Mouse (Mus musculus) right cerebral cortex, postnatal 25 days (tissue): ENCODE data around the gene Pex19.

Experiments used
- DNase-seq: peaks from one replicate; pipeline ENCODE4 v3.0.0; 2022

Gene Pex19

DNA sequence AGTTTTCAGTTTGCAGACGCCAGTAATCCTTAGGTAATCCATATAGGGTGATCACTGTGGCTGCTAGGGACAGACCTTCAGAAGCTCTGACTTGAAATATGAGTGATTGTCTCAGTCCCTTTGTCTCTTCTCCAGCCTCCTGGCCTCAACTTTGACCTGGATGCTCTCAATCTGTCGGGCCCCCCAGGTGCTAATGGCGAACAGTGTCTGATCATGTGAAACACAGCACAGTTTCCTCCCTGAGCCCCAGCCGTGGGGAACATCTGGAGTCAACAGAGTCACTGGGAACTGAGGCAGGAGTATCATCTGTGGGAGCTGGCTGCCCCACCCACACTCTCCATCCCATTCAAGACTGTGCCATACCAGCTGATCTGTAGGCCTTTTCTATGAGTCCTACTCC, 7.5 kb downstream of the Pex19 start:
- DNase-seq, result no peak

DNA sequence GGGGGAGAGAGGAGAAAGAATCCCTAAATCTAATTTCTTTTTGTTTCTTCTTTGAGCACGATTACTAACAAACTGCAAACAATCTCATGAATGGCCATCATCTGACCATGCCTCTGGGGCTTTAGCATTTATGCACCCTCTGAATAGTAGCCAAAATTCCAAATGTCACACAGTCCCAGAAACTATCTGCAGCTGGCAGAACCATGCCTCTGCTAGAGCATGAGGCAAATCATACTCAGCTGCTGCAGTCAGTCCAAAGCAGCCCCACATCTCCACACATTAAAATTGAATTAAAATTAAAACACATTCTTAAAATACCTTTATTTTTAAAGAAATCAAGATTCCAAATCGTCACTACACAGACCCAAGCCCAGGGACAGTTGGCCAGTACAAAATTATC, 13.6 kb downstream of the Pex19 start:
- no peak for DNase-seq

DNA sequence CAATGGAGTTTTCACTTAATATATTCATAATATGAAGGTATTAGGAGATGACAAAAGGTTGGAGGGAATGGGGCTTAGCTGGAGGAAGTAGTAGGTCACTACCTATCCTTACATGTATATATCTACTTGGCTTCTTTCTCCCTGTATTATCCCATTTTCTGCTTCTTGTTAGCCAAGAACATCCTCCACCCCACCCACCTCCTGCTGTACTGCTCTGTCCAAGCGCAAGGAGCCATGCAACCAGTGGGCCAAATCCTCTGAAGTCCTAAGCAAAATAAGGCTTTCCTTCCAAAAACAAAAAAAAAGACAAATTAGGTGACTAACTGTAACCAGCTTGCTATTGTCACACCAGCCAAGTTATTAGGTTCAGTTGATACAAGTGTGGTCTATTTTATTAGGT, 14.3 kb downstream of the Pex19 start:
- no peak for DNase-seq

DNA sequence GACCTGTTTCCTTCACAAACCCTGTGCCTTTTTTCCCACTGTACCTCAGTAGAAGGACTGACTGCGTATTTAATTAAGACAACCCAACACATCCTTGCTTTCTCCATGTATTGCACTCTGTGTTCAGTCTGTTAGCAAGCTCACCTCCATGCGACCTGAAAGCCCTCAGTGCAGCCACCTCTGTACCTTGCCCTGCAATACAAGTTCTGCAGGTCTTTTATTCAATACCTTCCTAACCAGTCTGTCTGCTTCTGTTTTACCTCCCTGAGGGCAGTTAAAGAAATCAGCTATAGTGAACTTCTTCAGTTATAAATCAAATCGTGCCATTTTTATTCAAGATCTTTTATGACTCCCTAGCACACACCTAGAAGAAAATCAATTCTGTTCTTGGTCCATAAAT, 15.0 kb downstream of the Pex19 start:
- no peak for DNase-seq

DNA sequence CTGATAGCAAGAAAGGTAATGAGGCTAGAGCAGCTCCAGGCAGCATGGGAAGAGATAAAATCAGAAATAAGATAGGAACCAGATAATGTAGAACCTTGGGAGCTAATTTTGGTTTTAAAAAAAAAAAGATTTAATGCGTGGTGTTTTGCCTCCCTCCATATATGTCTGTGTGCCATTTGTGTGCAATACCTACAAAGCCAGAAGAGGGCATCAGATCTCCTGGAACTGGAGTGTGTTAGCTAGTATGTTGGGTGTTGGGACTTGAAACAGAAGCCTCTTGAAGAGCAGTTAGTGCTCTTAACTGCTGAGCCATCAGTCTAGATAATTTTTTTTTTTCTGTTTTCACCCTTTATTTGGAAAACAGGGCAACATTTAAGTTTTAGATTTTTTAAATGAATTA, 17.0 kb downstream of the Pex19 start:
- DNase-seq, result peak; percentile 31

DNA sequence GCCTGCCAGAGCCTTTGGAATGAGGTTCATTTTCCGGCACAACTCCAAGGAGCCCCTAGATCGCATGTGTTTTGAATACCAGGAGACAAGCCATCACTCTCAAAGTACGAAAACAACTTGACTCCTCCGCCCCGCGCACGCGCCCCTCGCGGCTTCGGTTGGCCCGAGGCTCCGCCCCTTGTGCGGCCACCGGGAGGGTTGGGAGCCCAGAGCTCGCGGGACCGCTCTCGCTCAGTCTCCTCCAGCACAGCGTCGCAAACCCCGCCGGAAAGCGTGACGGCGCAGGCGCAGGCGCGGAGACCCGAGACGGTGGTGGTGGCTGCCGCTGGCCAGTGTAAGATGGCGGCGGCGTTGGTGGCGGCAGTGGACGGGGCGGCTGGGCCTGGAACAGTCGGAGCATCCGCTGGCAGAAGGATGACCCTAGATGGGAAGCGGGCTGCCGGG, 21.3 kb downstream of the Pex19 start, which contains the start of gene Dcaf8:
Dcaf8 (plus strand) TSS at position 250 of the 444 bp plus-strand sequence.
- peak; percentile 96 for DNase-seq

DNA sequence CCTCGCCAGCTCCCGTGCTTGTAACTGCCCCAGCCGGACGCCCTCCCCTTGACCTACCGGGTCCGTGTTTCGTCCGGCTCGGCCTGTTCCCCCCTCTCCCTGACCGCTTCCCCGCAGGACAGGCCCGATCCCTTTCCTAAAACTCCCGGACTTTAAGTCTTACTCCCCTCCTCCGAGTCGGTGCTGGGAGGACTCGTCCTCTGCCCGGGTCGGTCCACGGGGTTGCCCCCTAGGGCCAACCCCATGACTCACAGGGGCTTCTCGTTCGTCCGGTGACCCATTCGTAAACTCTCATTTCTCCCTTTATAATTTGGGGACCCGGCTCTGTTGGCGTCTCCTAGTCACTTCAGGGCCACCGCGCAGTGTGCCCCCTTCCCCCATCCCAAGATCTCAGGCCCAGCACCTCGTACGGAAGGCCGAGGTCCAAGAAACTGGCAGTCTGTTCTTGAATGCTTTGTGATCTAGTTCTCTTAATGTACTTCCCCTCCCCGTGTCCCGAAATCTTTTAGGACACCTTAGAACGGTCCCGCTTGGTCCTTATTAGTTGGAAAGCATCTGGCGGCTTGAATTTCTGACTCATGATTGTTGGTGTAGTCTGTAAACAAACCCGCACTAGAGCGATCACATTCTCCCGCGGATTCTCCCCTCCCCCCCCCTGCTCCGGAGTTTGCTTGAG, 21.9 kb downstream of the Pex19 start:
- DNase-seq, result peak; percentile 18

DNA sequence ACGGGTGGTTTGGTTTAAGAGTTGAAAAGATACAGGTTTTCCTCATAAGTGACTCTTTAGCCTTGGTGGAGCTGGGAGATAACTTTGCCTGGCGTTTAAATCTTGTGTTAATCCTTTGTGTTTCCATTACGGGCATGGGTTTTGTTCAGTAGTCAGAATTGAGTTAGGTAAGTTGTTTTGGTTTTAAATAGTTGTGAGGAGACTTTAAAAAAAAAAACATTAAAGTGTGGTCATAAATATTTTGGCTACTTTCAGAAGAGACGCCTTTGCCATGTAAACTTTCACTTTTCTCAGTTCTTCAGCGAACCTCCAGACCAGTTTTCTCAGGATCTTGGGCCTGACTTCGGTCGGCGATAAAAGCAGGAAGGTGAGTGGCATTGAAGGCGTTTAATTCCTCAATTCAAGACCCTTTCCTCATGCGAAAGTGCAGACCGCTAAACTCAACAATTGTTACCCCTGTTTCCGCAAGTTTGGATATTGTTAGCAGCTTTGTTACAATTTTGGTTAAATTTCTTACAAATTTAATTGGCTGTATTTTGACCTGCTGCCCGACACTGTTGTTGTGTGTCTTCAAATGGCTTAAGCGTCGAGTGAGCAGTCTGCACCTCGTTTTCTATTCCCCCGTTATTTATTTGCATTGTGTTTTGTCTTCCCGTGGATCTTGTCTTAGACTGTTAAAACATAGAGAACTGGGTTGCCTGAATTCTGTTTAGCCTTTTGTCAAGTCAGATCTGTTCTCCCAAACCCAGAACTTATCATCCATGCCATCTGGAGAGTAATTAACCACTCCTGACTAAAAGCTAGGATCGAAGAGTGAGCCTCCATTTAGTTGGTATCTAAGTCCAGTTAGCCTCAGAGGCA, 22.6 kb downstream of the Pex19 start:
- DNase-seq, result no peak

DNA sequence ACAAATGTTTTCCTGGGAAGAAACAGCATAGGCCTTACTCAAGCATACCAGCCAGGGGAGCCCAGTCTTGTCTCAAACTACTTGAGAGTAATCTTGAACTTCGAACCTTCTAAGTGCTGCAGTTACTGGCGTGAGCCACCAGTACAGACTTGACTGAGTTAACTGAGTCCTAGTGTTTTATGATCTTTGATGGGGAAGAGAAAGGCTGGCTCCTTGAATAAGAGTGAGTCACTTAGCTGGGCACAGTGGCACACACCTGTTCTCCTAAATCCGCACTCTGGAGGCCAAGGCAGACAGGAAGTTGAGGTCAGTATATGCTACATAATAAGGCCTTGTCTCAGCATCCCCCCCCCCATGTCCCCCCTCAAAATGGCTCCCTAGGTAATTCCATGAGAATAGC, 28.0 kb downstream of the Pex19 start:
- no peak for DNase-seq

DNA sequence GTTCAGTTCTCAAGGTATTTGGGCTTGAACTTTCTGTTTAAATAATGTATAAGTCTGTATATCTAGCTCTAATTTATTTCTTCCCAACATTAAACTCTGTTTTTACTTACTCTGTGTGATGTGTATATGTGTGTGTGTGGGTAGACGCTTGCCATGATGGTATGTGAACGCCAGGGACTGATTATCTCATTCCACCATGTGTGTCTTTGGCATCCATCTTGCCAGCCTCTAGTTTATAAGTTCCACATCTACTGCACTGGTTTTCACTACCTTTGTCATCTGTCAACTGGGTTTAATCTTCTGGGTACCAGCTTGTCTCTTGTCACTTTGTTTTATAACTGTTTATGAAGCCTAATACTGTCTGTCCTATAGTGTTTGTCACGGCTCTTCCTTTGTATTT, 29.0 kb downstream of the Pex19 start:
- DNase-seq, result no peak

DNA sequence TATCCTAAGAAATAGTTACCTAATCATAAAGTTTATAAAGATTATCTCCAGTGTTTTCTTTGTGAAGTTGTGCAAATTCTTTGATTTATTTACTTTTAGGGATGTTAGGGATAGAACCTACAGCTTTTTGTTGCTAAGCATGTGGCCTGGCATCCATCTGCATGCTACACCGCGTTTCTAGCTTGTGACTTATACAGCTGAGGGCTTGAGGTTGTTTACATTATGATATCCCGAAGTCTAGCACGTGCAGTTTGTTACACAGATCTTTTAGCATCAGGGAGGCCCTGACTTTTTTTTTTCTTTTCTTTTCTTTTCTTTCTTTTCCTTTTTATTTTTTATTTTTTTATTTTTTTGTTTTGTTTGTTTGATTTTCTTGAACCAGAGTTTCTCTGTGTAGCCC, 33.4 kb downstream of the Pex19 start:
- DNase-seq, result no peak

DNA sequence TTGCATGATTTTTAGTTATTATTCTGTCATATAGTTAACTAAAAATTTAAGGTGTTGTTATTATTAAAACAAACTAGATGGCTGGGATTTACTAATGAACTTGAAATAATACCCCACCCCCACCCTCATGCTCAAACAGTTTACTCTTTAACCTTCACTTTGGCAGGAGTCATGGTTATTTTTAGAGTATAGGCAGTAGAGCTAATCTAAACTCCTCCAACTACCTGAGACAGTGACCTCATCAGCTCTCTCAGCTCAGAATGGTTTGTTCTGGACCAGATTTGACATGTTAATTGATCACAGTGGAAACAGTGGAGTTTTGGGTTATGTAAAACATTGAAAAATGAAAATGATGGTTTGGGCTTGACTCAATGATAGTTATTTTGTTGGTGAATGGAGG, 34.0 kb downstream of the Pex19 start:
- no peak for DNase-seq

DNA sequence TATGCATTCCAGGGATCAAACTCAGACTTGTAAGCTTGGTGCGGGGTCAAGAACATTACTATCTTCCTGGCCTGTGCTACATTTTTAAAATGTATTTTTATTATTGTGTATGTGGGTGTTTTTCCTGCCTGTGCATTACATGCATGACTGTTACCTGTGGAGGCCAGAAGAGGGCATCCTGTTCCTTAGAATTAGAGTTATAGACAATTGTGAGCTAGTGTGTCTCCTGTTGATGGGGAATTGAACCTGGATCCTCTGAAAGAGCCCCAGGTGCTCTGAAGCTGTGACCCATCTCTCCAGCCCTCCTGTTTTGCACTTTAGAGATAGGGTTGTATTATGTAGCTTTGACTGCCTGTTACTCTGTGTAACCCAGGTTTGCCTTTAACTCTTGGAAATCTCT, 35.5 kb downstream of the Pex19 start:
- no peak for DNase-seq

DNA sequence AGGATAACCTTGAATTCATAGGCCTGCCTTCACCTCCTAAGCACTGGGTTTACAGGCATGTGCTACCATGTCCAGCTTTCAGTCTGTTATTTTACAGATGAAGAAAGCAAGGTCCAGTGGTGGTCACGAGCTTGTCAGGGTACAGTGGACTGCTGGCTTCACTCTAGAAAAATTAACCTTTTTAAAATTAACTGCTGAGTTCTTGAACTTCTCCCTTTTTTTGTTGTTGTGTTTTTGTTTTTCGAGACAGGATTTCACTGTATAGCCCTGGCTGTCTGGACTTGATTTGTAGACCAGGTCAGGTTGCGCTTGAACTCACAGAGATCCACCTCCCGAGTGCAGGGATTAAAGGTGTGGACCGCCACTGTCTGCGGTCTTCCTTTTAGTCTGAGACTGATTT, 36.4 kb downstream of the Pex19 start:
- no peak for DNase-seq

DNA sequence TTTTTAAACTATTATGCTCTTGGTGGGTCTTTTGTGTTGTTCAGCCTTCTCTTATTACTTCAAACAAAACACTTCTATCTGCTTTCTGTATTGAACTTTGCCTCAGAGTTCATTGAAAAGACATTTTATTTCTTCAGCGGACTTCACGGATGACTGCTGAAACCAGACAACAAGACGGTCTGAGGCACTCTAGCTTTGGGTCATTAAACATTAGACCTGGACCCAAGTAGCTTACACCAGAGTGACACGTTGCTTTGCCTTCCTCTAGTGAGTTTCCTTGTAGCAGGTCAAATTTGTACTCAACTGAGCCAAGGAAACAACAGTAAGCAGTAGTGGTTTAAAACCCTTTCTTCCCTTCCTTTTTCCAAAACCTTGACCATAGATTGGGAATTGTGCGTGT, 41.4 kb downstream of the Pex19 start:
- DNase-seq, result no peak

DNA sequence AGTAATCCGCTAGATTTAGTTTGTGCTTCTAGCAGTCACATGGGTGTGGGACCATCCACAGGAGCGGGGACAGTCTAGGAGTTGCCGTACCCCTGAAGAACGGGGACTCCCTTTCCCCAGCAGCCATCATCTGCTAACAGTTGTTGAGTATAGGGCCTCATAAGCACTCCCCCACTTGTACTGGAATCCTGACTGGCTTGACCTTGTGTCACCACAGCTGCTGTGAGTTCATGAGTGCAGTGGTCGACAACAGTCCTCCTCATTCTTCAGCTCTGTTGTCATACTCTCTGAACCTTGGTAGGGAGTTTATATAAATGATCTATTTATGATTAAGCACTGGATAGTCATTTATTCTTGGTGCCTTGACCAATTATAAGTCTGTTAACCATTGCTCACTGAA, 43.3 kb downstream of the Pex19 start:
- no peak for DNase-seq

DNA sequence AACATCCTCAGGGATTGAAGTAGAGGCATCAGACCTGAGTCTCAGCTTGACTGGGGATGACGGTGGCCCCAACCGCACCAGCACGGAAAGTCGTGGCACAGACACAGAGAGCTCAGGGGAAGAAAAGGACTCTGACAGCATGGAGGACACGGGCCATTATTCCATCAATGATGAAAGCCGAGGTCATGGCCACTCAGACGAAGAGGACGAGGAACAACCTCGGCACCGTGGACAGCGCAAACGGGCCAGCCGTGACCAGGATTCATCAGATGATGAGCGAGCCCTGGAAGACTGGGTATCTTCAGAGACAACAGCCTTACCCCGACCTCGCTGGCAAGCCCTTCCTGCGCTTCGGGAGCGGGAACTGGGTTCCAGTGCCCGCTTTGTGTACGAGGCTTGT, 45.8 kb downstream of the Pex19 start:
- no peak for DNase-seq

DNA sequence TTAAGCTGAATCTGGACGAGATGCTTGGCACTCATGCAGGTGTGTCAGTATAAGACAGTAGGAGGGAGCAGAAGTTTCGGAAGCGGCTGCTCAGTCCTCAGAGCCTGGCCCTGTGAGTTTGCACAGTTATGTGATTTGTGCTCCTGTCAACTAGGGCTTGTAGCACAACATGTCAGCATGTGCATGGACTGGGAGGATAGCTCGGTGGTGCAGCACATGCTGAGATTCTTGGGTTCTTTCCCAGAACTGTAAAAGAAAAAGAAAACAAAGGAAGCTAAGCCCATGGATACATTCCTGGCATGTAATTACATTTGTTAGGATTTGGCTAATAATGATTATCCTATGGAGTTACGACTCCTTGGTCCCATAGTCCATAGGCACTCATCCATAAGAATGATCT, 46.6 kb downstream of the Pex19 start:
- DNase-seq, result no peak

DNA sequence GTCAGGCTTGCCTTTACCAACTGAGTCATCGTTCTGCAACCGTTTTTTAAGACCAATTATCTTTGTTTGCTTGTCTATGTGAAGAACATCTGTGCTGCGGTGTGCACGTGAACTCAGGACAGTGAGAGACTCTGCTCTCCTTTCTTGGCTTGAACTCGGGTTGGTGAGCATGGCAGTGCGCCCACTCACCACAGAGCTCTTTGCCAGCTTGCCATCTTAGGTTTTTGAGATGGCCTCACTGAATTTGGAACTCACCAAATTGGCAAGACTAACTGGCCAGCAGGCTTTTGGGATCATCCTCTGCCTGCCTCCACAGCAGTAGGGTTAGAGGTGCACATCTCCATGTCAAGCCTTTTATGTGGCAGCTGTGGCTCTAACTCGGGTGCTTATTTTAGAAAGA, 51.2 kb downstream of the Pex19 start:
- no peak for DNase-seq

DNA sequence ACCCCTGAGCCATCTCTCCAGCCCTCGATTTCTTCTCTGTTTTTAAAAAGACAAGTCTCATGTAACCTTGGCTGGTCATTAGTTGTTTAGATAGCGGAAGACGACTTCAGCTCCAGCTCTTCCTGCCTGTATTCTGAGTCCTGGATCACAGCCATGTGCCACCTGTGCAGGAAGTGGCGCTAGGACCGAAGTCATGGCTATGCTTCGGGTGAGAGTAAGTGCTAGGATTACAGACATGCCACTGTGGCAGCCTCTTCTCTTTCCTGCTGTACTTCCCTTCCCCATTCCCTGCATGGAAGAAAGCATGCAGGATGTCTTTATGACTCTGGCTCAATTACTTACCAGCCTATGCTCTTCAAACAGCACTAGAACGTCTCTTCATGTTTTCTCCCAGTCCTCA, 52.5 kb downstream of the Pex19 start:
- no peak for DNase-seq

DNA sequence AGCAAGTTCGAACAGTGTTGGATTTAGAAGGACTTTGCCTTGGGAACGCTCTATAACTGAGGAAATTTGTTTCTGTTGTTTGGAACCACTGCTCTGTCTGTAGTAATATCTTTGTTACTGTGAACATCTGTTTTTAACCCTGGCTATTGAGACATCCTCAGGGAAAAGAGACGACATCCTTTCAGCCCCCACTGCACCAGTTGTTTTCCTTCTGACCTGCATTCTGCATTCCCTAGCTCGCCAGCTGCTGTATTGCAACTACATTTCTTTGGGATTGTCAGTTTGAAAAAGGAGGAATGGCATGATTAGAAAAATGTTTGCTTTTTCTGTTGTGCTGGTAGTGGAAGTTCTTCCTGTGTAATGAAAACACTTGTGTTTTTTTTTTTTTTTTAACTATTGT, 54.3 kb downstream of the Pex19 start:
- DNase-seq, result no peak

DNA sequence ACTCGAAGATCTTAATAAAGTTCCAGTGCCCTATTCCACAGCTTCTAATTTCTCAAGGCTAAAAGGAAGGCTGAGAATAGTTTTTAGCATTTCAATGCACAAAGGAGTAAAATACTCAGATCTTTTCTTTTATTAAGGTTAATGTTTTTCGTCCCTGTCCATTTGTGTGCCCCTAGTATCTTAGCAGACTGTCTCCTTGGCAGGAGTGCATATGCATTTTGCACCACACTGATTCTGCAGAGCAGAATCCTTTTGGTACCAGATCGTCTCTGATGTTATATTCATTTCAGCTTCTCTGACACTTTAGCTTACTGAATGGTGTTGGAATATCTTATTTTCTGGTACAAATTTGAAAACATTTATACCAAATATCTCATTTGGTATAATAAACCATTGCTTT, 55.2 kb downstream of the Pex19 start:
- DNase-seq, result no peak

DNA sequence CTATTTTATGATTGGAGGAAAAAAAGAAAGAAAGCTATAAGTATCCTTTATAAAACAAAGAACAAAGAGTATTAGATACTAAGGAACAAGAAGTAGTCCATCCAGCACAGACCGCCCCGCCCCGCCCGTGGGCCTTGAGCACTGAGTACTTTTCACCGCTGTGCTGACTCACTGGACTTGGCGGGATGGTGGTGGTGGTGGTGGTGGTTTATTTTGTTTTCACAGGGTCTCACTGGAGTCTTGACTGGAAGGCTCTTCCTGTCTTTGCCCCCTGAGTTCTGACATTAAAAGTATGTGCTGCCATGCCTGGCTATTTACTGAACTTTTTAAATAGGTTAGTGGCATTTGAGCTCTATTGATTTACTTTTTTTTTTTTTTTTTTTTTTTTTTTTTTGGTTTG, 56.5 kb downstream of the Pex19 start:
- DNase-seq, result no peak

DNA sequence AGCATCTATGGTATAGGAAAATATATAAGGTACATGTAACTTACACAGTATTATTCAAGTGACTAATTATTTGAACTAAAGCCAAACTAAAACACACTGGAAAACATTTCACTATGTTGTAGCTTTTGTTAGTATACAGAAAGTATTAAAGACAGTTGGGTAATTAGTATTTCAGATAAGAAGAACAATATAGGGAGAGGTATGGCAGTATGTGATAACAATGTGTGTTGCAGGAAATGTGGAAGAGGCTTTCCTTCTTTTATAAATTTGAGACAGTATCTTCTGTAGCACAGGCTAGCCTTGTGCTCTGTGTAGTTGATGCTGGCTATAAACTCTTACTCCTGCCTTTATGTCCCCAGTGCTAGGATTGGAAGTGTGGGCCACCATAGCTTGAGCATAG, 57.4 kb downstream of the Pex19 start:
- DNase-seq, result no peak
